Mouse (Mus musculus) midbrain, embryonic 11.5 days (tissue): ENCODE measurements around the gene Coa7. TPM values are rescaled to one million over a fixed set of nuclear protein-coding genes. Genes with fewer than 3 reads are reported as not detected.
A peak's percentile ranks its signal among the peaks of the same experiment; 100 is the strongest.

ENCODE experiments used
- ATAC-seq: fragments of 200-750 bp; cut with Nextera tagmentation; 2 replicates; pipeline ENCODE4 v1.8.0; 2017; ENCODE audit warnings: moderate TSS enrichment, moderate library complexity; ENCODE audit not compliant: low FRiP score
- DNase-seq: peaks from one replicate; pipeline ENCODE4 v3.0.0; 2015; ENCODE audit warnings: low spot score; ENCODE audit errors: missing footprints
- H3K27ac ChIP-seq: fragments of 300-500 bp; sonication (generic); 2 replicates; pipeline ENCODE4 v1.5.1; 2014; ENCODE audit warnings: low read depth, low read length
- H3K27me3 ChIP-seq: fragments of 300-500 bp; sonication (generic); 2 replicates; pipeline ENCODE4 v1.6.1; 2014; ENCODE audit warnings: mild to moderate bottlenecking, low read length, moderate library complexity, mixed read lengths; ENCODE audit not compliant: control insufficient read depth, insufficient read depth
- H3K36me3 ChIP-seq: fragments of 300-500 bp; sonication (generic); 2 replicates; pipeline ENCODE4 v1.6.1; 2014; ENCODE audit warnings: mild to moderate bottlenecking, low read length, moderate library complexity, mixed read lengths; ENCODE audit not compliant: control insufficient read depth, insufficient read depth
- H3K4me1 ChIP-seq: fragments of 300-500 bp; sonication (generic); 2 replicates; pipeline ENCODE4 v1.6.1; 2014; ENCODE audit warnings: low read length; ENCODE audit not compliant: control insufficient read depth, insufficient read depth
- H3K4me2 ChIP-seq: fragments of 300-500 bp; sonication (generic); 2 replicates; pipeline ENCODE4 v1.6.1; 2014; ENCODE audit warnings: mild to moderate bottlenecking, moderate library complexity
- H3K4me3 ChIP-seq: fragments of 300-500 bp; sonication (generic); 2 replicates; pipeline ENCODE4 v1.5.1; 2014; ENCODE audit warnings: low read depth, low read length
- H3K9ac ChIP-seq: fragments of 300-500 bp; sonication (generic); 2 replicates; pipeline ENCODE4 v1.6.1; 2014; ENCODE audit warnings: low read length
- H3K9me3 ChIP-seq: fragments of 300-500 bp; sonication (generic); 2 replicates; pipeline ENCODE4 v1.6.1; 2016; ENCODE audit warnings: low read length; ENCODE audit not compliant: control insufficient read depth
- WGBS: fragments of 180-500 bp; shearing (Covaris S2); extraction: QIAGEN DNeasy Blood & Tissue Kit; methylation state at CpG from one replicate; pipeline ENCODE4 v1.1.7; 2014; 5-methylcytosine and 5-hydroxymethylcytosine counted together
- polyA plus RNA-seq: library from polyadenylated mRNA; unstranded; fragments of >200 nt; fragmentation: Nextera tagmentation; extraction: Ambion mirVana; gene quantifications from 2 replicates; pipeline ENCODE4 v1.2.1, GENCODE M21; 2014

The Coa7 gene
- polyA plus RNA-seq, 1 experiment from 2014 or later, result 54.6 TPM

GRCm38 (mm10) chr4:108363355-108364110 is 35.6 kb downstream of the Coa7 start:
- peak; percentile 94 for DNase-seq
- 8% methylated on average over 7 of the region's 7 CpGs for WGBS
- Histone ChIP-seq H3K36me3 (no peaks in the 10 kb centered on the region), H3K4me1 (peaks cover 54% of the 10 kb centered on the region), H3K9ac (peak overlapping the region; percentile 24), H3K27ac (peak overlapping the region; percentile 93), H3K4me2 (peak overlapping the region; percentile 29; the same call in 1 of the 2 replicates), H3K4me3 (no peak overlapping the region), H3K9me3 (no peaks in the 10 kb centered on the region), H3K27me3 (no peaks in the 10 kb centered on the region)
- peak; percentile 20; the same call in 1 of the 2 replicates for ATAC-seq

GRCm38 (mm10) chr4:108364111-108364476 is 36.2 kb downstream of the Coa7 start:
- H3K9me3 ChIP-seq, result no peaks in the 10 kb centered on the region

GRCm38 (mm10) chr4:108369254-108369653 is 41.3 kb downstream of the Coa7 start:
- H3K4me1 ChIP-seq, result peaks cover under 1% of the 10 kb centered on the region
- H3K9ac ChIP-seq, result no peak overlapping the region
- no peaks in the 10 kb centered on the region for H3K9me3 ChIP-seq
- H3K27me3 ChIP-seq, result no peaks in the 10 kb centered on the region
- whole genome bisulfite sequencing, result 28% methylated on average over 5 of the region's 5 CpGs
- peak; percentile 82 for DNase-seq
- no peak for ATAC-seq
- no peak overlapping the region for H3K27ac ChIP-seq
- no peak overlapping the region for H3K4me3 ChIP-seq
- H3K4me2 ChIP-seq, result no peak overlapping the region
- H3K36me3 ChIP-seq, result no peaks in the 10 kb centered on the region

More at GRCm38 (mm10) chr4:108364111-108364476, 36.2 kb downstream of the Coa7 start:
- Histone ChIP-seq H3K9ac (peak overlapping the region; percentile 24), H3K27me3 (no peaks in the 10 kb centered on the region), H3K36me3 (no peaks in the 10 kb centered on the region), H3K4me1 (peaks cover 48% of the 10 kb centered on the region), H3K4me3 (no peak overlapping the region), H3K4me2 (no peak overlapping the region), H3K27ac (peak overlapping the region; percentile 93)
- DNase-seq (no peak), ATAC-seq (no peak)
- WGBS, result 4% methylated on average over 5 of the region's 5 CpGs

GRCm38 (mm10) chr4:108370409-108370808 is 42.5 kb downstream of the Coa7 start:
- WGBS, result 69% methylated on average over 4 of the region's 4 CpGs
- Histone ChIP-seq H3K27me3 (no peaks in the 10 kb centered on the region), H3K9me3 (no peaks in the 10 kb centered on the region), H3K27ac (no peak overlapping the region), H3K4me2 (no peak overlapping the region), H3K36me3 (no peaks in the 10 kb centered on the region), H3K4me3 (no peak overlapping the region), H3K9ac (no peak overlapping the region), H3K4me1 (no peaks in the 10 kb centered on the region)
- DNase-seq (peak; percentile 67), ATAC-seq (no peak)

GRCm38 (mm10) chr4:108371421-108371820 is 43.5 kb downstream of the Coa7 start:
- 87% methylated on average over 3 of the region's 3 CpGs for WGBS
- DNase-seq, result no peak
- H3K36me3 ChIP-seq, result no peaks in the 10 kb centered on the region

DNA sequence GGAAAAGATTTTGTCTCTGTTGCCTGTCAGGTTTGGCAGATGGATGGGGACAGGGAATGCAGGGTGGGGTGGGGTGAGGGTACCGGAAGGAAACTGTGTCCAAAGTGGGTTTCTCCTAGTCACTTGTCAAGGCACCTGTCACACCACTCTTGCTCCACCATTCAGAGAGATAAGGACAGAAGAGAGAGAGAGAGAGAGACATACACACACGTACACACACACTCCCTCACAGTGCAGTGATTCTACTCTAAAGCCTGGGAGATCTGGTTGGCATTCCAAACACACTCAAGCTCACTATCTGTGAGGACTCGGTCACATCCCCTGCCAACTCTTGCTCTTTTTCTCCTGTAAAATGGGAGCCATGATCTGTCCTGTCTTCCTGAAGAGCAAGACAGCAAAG is 44.2 kb downstream of the Coa7 start:
- no peak overlapping the region for H3K4me2 ChIP-seq
- 91% methylated on average over 3 of the region's 3 CpGs for WGBS
- DNase-seq (no peak), ATAC-seq (no peak)
- H3K36me3 ChIP-seq, result no peaks in the 10 kb centered on the region
- no peaks in the 10 kb centered on the region for H3K4me1 ChIP-seq
- no peak overlapping the region for H3K27ac ChIP-seq
- no peaks in the 10 kb centered on the region for H3K27me3 ChIP-seq
- H3K9ac ChIP-seq, result 0 out of 2 replicates have a peak overlapping the region, but pooled peaks have one; percentile 5
- H3K9me3 ChIP-seq, result no peaks in the 10 kb centered on the region
- H3K4me3 ChIP-seq, result no peak overlapping the region

More at GRCm38 (mm10) chr4:108371421-108371820, 43.5 kb downstream of the Coa7 start:
- H3K9me3 ChIP-seq, result no peaks in the 10 kb centered on the region
- no peaks in the 10 kb centered on the region for H3K27me3 ChIP-seq
- no peaks in the 10 kb centered on the region for H3K4me1 ChIP-seq
- H3K4me3 ChIP-seq, result no peak overlapping the region
- no peak overlapping the region for H3K4me2 ChIP-seq
- H3K27ac ChIP-seq, result no peak overlapping the region
- H3K9ac ChIP-seq, result no peak overlapping the region
- no peak for ATAC-seq

DNA sequence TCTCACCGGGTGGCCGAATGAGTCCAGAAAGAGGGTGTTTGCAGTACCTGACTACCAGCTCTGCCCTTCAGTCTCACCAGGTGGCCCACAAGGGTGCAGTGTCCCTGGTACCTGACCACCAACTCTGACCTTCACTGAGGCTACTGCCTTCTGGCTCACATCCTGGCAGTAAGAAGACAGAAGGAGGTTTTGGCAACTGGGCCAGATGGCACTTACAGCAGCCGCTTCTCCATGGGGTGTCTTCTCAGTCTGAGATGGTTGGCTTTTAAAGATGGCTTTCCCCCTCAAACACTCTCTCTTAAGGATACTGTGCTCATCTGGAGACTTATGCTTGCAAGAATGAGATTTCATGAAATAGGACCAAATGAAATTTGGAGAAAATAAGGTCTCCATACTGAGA is 51.5 kb downstream of the Coa7 start:
- 85% methylated on average over 3 of the region's 3 CpGs for WGBS
- Histone ChIP-seq H3K4me1 (peaks cover 12% of the 10 kb centered on the region), H3K27ac (no peak overlapping the region), H3K36me3 (no peaks in the 10 kb centered on the region), H3K4me3 (no peak overlapping the region), H3K9me3 (no peaks in the 10 kb centered on the region), H3K4me2 (no peak overlapping the region), H3K27me3 (peaks cover 25% of the 10 kb centered on the region), H3K9ac (no peak overlapping the region)
- DNase-seq (no peak), ATAC-seq (no peak)

DNA sequence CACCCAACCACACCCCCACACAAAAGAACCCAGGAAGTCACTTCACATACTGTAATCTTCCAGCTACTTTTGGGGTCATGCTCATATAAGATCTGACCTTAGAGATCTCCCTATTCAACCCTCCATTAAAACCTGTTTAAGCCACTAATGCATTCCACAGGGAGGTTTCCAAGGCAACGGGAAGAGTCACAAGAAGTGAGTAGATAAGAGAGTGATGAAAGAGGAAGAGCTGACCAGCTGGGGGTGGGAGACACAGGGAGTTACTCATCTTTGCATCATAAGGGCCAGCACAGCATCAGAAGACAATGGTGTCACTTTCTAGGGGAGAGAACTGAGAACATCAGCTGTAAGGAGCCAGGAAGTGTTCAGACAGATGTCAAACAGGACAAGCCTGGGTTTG is 52.2 kb downstream of the Coa7 start:
- 20% methylated on average over 1 of the region's 1 CpGs for WGBS
- no peak overlapping the region for H3K9ac ChIP-seq
- H3K4me3 ChIP-seq, result no peak overlapping the region
- H3K27me3 ChIP-seq, result peaks cover 26% of the 10 kb centered on the region
- DNase-seq (peak; percentile 85), ATAC-seq (no peak)
- H3K4me1 ChIP-seq, result peaks cover 12% of the 10 kb centered on the region
- no peak overlapping the region for H3K27ac ChIP-seq
- H3K9me3 ChIP-seq, result no peaks in the 10 kb centered on the region
- no peaks in the 10 kb centered on the region for H3K36me3 ChIP-seq
- H3K4me2 ChIP-seq, result no peak overlapping the region

- no peak within 1 kb of the TSS for H3K27ac ChIP-seq
- no peaks in the 10 kb centered on the region for H3K9me3 ChIP-seq
- H3K4me3 ChIP-seq, result peak within 1 kb of the TSS; percentile 42
- peaks cover 19% of the 10 kb centered on the region for H3K4me1 ChIP-seq
- no peak for DNase-seq
- 5% methylated on average over 55 of the region's 55 CpGs for WGBS
- peak; percentile 30; the same call in 1 of the 2 replicates for ATAC-seq
- H3K27me3 ChIP-seq, result peaks cover 26% of the 10 kb centered on the region
- H3K36me3 ChIP-seq, result no peaks in the 10 kb centered on the region
- peak within 1 kb of the TSS; percentile 66 for H3K9ac ChIP-seq
- peak within 1 kb of the TSS; percentile 75 for H3K4me2 ChIP-seq
Observed at GRCm38 (mm10) chr4:108383183-108383714, 55.3 kb downstream of the Coa7 start, which contains the start of gene Shisal2a. TSS of gene Shisal2a (minus strand) at chr4:108383349.
